Mouse (Mus musculus) megakaryocyte, embryonic 14.5 days (primary cell): Measurements from ENCODE around the gene Man1b1.

Experiments used
- FLI1 ChIP-seq: IDR thresholded peaks from 2 replicates; pipeline ENCODE4 v1.6.1; 2012; ENCODE audit warnings: low read length, inconsistent platforms, mixed read lengths
- GATA1 ChIP-seq: IDR thresholded peaks from 3 replicates; pipeline ENCODE4 v1.6.1; 2012; ENCODE audit warnings: mixed read lengths, low read length, inconsistent platforms, borderline replicate concordance

GRCm38 (mm10) chr2:25304657-25305541 lies 27.2 kb upstream of the Man1b1 start:
- TF ChIP-seq FLI1 (no peak), GATA1 (no peak)
